Mouse (Mus musculus): ENCODE measurements around the gene Stxbp4.

- TF ChIP-seq MAFK (IDR thresholded peaks at IDR 0.05; ENCODE audit: insufficient read depth, low read depth, low read length) (no peak), HCFC1 (IDR thresholded peaks at IDR 0.05; ENCODE audit: borderline replicate concordance, insufficient read depth, low read length) (no peak)
Observed at GRCm38 (mm10) chr11:90558359-90559047, 79.4 kb downstream of the Stxbp4 start.
